Mouse (Mus musculus): Measurements from ENCODE around the gene Slc6a18. TPM values are rescaled to one million over a fixed set of nuclear protein-coding genes. Genes with fewer than 3 reads are reported as not detected.

Gene Slc6a18
- polyA plus RNA-seq (2012): not detected in 2 replicates

GRCm38 (mm10) chr13:73677853-73678252 lies at the start of gene Slc6a18:
Gene Slc6a18, minus strand, starts transcription at chr13:73678023.
- Histone ChIP-seq H3K4me3 (replicated peaks) (no peak within 1 kb of the TSS), H3K4me1 (ENCODE audit: control insufficient read depth) (no peaks in the 10 kb centered on the region), H3K9me3 (ENCODE audit: control insufficient read depth, low read length) (no peaks in the 10 kb centered on the region), H3K36me3 (ENCODE audit: control insufficient read depth) (no peaks in the 10 kb centered on the region), H3K27me3 (ENCODE audit: control insufficient read depth) (no peaks in the 10 kb centered on the region)
- no peak for TF ChIP-seq GATA1 (IDR thresholded peaks at IDR 0.05; ENCODE audit: low read length)
- TF ChIP-seq TAL1 (IDR thresholded peaks at IDR 0.05; ENCODE audit: low read length): no peak

DNA sequence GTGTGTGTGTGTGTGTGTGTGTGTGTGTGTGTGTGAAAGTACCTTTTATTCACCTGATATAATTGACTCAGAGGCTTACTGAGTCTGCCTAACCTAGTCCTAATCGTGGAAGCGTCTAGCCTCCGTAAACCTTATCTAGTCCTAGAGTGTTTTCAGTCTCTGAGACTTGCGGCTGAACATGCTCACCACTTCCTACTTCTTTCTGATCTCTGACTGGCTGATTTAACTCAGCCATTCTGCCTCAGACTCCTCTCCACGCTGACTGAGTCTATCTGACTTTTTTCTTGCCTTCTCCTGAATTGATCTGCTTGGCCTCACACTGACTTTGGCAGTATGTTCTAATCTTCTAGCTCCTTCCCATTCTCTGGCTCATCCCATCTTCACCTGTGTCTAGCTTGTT lies 47.5 kb upstream of the Slc6a18 start:
- H3K4me3 ChIP-seq (replicated peaks): no peak overlapping the region
- no peaks in the 10 kb centered on the region for H3K36me3 ChIP-seq (ENCODE audit: control insufficient read depth)
- H3K4me1 ChIP-seq (ENCODE audit: control insufficient read depth): no peaks in the 10 kb centered on the region
- H3K9me3 ChIP-seq (ENCODE audit: control insufficient read depth, low read length): no peaks in the 10 kb centered on the region
- TF ChIP-seq GATA1 (IDR thresholded peaks at IDR 0.05; ENCODE audit: low read length) (no peak), TAL1 (IDR thresholded peaks at IDR 0.05; ENCODE audit: low read length) (no peak)
- H3K27me3 ChIP-seq (ENCODE audit: control insufficient read depth): no peaks in the 10 kb centered on the region; the same call in 1 of the 2 replicates

DNA sequence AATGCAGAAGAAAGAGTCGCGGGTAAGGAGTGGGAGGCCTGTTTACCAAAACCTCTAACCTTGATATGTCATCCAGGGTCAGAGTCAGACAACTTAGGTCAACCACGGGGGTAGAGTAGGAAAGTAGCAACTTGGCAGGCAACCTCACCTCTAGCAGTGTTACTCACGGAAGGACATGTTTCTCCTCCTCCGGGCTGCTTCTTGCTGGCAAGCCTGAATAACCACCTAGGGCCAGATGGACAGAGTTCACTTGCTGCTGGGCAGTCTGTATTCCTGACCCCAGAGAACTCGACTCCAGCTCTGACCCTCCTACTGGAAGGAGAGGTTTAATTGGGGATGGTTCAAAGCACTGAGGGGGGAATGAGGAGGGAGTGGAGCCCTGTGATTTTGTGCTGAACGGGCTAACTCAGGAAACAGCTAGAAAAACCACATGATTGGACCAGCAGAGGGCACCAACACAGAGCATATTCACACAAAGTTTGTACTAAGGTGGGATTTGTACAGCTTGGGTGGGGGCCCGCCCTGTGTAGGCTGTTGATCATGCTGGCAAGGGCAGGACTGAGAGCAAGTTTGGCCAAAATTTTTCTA lies 45.4 kb upstream of the Slc6a18 start:
- Histone ChIP-seq H3K4me1 (ENCODE audit: control insufficient read depth) (no peaks in the 10 kb centered on the region), H3K36me3 (ENCODE audit: control insufficient read depth) (no peaks in the 10 kb centered on the region), H3K4me3 (replicated peaks) (no peak overlapping the region), H3K27me3 (ENCODE audit: control insufficient read depth) (no peaks in the 10 kb centered on the region; the same call in 1 of the 2 replicates), H3K9me3 (ENCODE audit: control insufficient read depth, low read length) (no peaks in the 10 kb centered on the region)
- TF ChIP-seq TAL1 (IDR thresholded peaks at IDR 0.05; ENCODE audit: low read length) (no peak), GATA1 (IDR thresholded peaks at IDR 0.05; ENCODE audit: low read length) (no peak)

GRCm38 (mm10) chr13:73720241-73720640 lies 42.4 kb upstream of the Slc6a18 start:
- H3K36me3 ChIP-seq (ENCODE audit: control insufficient read depth): no peaks in the 10 kb centered on the region
- H3K4me3 ChIP-seq (replicated peaks): no peak overlapping the region
- H3K27me3 ChIP-seq (ENCODE audit: control insufficient read depth): no peaks in the 10 kb centered on the region
- no peaks in the 10 kb centered on the region for H3K4me1 ChIP-seq (ENCODE audit: control insufficient read depth)
- TF ChIP-seq GATA1 (IDR thresholded peaks at IDR 0.05; ENCODE audit: low read length) (no peak), TAL1 (IDR thresholded peaks at IDR 0.05; ENCODE audit: low read length) (no peak)
- H3K9me3 ChIP-seq (ENCODE audit: control insufficient read depth, low read length): no peaks in the 10 kb centered on the region

DNA sequence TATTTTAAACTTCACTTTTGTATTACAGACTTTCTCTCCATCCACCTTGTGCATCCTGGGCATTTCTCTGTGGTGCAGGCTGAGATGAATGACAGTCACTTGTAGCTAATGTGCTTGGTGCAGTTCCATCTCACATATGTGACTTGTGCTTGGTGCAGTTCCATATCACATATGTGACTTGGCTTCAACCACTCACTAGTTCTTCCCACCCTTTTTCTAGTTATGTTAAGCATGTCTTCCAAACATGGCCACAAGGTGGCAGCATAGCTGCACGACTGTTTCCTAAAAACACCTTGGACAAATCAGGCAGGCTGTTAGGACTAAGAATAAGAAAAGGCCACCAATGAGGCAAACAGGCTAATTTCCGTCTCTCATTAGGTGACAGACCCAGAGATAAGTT lies 40.4 kb upstream of the Slc6a18 start:
- H3K36me3 ChIP-seq (ENCODE audit: control insufficient read depth): no peaks in the 10 kb centered on the region
- H3K4me3 ChIP-seq (replicated peaks): no peak overlapping the region
- TF ChIP-seq TAL1 (IDR thresholded peaks at IDR 0.05; ENCODE audit: low read length) (no peak), GATA1 (IDR thresholded peaks at IDR 0.05; ENCODE audit: low read length) (no peak)
- H3K4me1 ChIP-seq (ENCODE audit: control insufficient read depth): no peaks in the 10 kb centered on the region
- no peaks in the 10 kb centered on the region for H3K27me3 ChIP-seq (ENCODE audit: control insufficient read depth)
- no peaks in the 10 kb centered on the region for H3K9me3 ChIP-seq (ENCODE audit: control insufficient read depth, low read length)

DNA sequence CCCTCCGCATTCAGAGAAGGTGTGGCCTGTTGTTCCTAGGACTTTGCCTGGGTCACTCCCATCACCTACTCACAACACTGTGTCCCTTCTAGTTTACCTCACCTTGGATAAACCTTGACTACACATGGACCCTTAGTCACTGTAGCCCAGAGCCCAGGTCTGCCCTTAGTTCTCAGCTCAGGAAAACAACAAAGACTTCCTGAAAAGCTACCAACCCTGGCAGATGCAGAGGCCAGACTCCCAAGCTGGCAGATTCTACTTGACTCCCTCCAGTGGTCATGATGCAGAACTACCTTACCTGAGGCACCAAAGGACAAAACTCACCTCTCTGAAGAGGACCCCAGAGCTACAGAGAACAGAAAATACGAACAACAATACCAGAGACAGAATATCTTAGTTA lies 36.2 kb upstream of the Slc6a18 start:
- Histone ChIP-seq H3K27me3 (ENCODE audit: control insufficient read depth) (no peaks in the 10 kb centered on the region), H3K9me3 (ENCODE audit: control insufficient read depth, low read length) (no peaks in the 10 kb centered on the region), H3K4me1 (ENCODE audit: control insufficient read depth) (no peaks in the 10 kb centered on the region), H3K4me3 (replicated peaks) (no peak overlapping the region), H3K36me3 (ENCODE audit: control insufficient read depth) (no peaks in the 10 kb centered on the region)
- TF ChIP-seq GATA1 (IDR thresholded peaks at IDR 0.05; ENCODE audit: low read length) (no peak), TAL1 (IDR thresholded peaks at IDR 0.05; ENCODE audit: low read length) (no peak)

- Histone ChIP-seq H3K27me3 (ENCODE audit: control insufficient read depth) (no peaks in the 10 kb centered on the region), H3K36me3 (ENCODE audit: control insufficient read depth) (no peaks in the 10 kb centered on the region), H3K4me3 (replicated peaks) (no peak overlapping the region), H3K4me1 (ENCODE audit: control insufficient read depth) (no peaks in the 10 kb centered on the region), H3K9me3 (ENCODE audit: control insufficient read depth, low read length) (no peaks in the 10 kb centered on the region)
- no peak for TF ChIP-seq GATA1 (IDR thresholded peaks at IDR 0.05; ENCODE audit: low read length)
- TF ChIP-seq TAL1 (IDR thresholded peaks at IDR 0.05; ENCODE audit: low read length): no peak
These were observed 35.4 kb upstream of the Slc6a18 start for GRCm38 (mm10) chr13:73713204-73713603.

GRCm38 (mm10) chr13:73712228-73712627 lies 34.4 kb upstream of the Slc6a18 start:
- H3K9me3 ChIP-seq (ENCODE audit: control insufficient read depth, low read length): no peaks in the 10 kb centered on the region
- H3K4me1 ChIP-seq (ENCODE audit: control insufficient read depth): no peaks in the 10 kb centered on the region
- H3K27me3 ChIP-seq (ENCODE audit: control insufficient read depth): no peaks in the 10 kb centered on the region
- no peak for TF ChIP-seq GATA1 (IDR thresholded peaks at IDR 0.05; ENCODE audit: low read length)
- no peak for TF ChIP-seq TAL1 (IDR thresholded peaks at IDR 0.05; ENCODE audit: low read length)
- no peaks in the 10 kb centered on the region for H3K36me3 ChIP-seq (ENCODE audit: control insufficient read depth)
- no peak overlapping the region for H3K4me3 ChIP-seq (replicated peaks)

DNA sequence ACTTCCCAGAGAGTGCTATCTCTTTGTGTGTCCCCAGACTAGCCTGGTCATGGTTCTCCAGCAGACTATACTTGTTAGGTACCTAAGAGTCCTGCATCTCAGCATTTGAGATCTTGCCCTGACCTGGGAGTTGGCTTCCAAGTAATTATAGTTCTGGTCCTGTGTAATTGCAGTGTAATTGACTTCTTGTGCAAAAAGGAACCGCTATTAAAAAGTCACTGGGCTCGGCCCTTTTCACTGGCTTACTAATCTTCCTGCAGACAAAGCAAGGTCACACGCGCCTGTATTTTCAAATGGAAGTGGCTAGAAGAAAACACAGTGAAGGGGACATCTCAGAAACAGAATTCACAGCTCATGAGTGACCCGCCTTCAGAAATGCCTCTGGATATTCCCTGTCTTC lies 34.0 kb upstream of the Slc6a18 start:
- Histone ChIP-seq H3K9me3 (ENCODE audit: control insufficient read depth, low read length) (no peaks in the 10 kb centered on the region), H3K4me1 (ENCODE audit: control insufficient read depth) (no peaks in the 10 kb centered on the region), H3K36me3 (ENCODE audit: control insufficient read depth) (no peaks in the 10 kb centered on the region), H3K27me3 (ENCODE audit: control insufficient read depth) (no peaks in the 10 kb centered on the region), H3K4me3 (replicated peaks) (no peak overlapping the region)
- no peak for TF ChIP-seq TAL1 (IDR thresholded peaks at IDR 0.05; ENCODE audit: low read length)
- no peak for TF ChIP-seq GATA1 (IDR thresholded peaks at IDR 0.05; ENCODE audit: low read length)

DNA sequence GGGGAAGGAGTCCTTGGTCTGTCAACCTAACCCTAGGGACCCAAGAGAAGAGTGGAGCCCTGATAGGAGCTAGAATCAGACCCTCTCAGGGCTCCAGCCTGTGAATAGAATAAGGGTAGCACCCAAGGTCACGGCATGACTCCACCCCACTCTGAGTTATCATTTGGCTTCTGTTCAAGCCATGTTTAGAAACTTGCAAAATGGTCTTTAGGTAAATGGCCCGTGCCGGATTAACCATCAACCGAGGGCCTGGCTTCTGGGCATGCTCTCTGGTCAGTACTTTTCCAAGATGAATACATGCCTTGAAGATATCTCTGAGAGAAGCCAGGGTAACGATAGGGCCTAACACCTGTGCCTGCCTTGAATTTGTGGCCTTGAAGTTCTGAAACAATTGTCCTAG lies 33.4 kb upstream of the Slc6a18 start:
- Histone ChIP-seq H3K36me3 (ENCODE audit: control insufficient read depth) (no peaks in the 10 kb centered on the region), H3K4me1 (ENCODE audit: control insufficient read depth) (no peaks in the 10 kb centered on the region), H3K9me3 (ENCODE audit: control insufficient read depth, low read length) (no peaks in the 10 kb centered on the region), H3K4me3 (replicated peaks) (no peak overlapping the region), H3K27me3 (ENCODE audit: control insufficient read depth) (no peaks in the 10 kb centered on the region)
- no peak for TF ChIP-seq TAL1 (IDR thresholded peaks at IDR 0.05; ENCODE audit: low read length)
- no peak for TF ChIP-seq GATA1 (IDR thresholded peaks at IDR 0.05; ENCODE audit: low read length)

All from erythroblast, embryonic 14.5 days (primary cell).